Mouse (Mus musculus): ENCODE measurements at regions not wholly inside any gene's neighbourhood (a gene's known extent, or its start where the extent isn't known, plus 50 kb on each side); places are given as distances from the start of the nearest gene placed in this dataset.

DNA sequence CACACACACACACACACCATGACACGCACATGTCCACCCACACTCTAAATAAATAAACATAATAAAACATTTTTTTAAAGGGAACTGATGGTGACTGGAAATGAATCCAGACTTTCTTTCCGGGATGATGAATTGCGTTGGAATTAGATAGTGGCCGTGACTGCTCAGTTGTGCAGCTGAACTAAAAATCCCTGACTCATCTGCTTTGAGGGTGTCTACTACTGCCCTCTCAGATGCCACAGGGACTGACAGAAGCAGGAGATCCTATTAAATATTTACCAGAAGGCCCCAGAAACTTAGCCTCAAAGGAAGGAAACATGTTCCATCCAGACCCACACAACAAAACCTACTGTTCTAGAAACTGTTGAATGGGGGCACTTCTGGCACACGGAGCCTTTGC, 65.7 kb downstream of the Polr2m start:
- no peak for DNase-seq (ENCODE audit: low read depth, low spot score)

DNA sequence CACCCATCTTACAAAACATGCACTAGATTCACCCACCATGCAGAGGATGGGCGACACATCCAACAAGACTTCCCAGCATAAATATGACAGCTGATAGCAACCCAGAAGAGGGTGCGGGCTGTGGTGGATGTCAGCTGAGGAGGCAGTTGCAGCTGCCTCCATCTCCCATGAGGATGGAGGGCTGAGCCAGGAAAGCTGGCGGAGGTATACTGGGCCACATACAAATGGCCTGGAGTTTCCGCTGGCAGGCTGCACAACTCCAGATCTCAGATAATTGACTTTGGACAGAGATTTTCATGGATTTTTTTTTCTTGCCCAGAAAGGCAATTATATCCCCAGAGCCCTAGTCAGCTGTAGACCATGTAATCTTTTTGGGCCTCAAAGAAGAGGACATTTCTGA, 67.2 kb downstream of the Polr2m start:
- DNase-seq (ENCODE audit: low read depth, low spot score), result no peak

DNA sequence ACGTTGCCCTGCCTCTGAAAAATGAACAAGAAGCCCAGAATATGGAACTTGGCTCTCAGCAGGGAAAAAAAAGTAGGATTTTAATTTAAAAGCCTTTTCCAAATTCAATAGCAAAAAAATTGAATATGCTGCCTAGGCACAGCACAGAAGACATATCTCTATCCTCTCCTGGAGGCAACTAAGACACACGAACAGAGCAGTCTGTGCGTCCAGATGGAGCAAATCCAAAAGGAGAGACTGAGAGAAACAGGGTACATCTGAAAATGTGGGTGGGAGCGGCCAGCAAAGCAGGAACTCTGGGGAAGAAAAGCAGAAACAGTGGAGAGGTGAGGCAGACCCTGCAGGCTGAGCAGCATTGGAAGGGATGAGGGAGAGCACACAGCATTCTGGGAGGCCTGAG, 68.5 kb downstream of the Polr2m start:
- DNase-seq (ENCODE audit: low read depth, low spot score), result no peak

DNA sequence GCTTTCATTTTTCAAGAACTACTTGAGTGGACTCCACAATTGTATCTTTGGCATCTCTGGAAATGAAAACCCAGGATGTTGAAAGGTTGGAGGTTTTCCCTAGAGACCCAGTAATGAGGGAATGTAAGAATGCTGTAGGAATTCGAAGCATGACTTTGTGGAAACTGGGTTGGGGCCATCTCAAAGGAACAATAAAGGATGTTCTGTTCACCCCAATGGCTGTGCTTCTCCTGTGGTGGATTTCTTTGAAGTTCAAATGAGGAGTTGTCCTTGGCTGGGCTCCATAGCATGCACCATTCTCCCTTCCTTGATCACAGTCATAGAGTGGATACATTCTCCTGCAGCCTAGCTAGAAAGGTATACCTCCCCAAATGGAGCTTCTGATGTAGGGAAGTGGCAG, 74.6 kb downstream of the Polr2m start:
- DNase-seq (ENCODE audit: low read depth, low spot score), result no peak

DNA sequence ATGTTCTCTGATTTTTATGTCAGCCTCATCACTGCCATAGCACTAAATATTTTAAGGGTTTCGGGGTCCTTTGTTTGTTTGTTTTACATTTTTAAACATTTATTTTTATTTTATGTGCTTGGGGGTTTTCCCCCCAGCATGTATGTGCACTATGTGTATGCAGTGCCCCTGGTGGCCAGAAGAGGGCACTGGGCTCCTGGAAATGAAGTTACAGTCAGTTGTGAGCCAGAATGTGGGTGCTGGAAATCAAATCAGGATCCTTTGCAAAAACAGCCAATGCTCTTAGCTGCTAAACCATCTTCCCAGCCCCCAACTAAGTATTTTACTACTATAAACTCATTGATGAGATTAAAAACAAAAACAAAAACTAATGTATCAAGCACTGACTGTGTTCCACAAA, 75.8 kb downstream of the Polr2m start:
- DNase-seq (ENCODE audit: low read depth, low spot score), result no peak

DNA sequence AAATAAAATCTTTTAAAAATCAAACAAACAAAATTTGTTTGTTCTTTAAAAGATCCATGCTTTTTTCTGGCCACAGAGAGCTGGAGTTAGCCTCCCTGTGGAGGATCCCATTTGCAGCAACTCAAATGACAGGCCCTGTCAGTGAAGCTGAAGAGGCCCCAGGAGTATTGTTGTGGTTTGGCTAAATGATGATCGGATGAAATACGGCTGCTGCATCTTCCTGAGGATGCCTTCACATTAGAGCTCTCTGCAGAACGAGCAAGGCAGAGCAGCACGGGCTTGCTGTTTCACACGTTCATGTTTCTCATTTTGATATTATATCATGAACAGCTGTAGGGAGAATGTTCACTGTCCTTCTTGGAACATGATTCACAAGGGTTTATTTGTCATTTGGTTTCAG, 76.8 kb downstream of the Polr2m start:
- no peak for DNase-seq (ENCODE audit: low read depth, low spot score)

DNA sequence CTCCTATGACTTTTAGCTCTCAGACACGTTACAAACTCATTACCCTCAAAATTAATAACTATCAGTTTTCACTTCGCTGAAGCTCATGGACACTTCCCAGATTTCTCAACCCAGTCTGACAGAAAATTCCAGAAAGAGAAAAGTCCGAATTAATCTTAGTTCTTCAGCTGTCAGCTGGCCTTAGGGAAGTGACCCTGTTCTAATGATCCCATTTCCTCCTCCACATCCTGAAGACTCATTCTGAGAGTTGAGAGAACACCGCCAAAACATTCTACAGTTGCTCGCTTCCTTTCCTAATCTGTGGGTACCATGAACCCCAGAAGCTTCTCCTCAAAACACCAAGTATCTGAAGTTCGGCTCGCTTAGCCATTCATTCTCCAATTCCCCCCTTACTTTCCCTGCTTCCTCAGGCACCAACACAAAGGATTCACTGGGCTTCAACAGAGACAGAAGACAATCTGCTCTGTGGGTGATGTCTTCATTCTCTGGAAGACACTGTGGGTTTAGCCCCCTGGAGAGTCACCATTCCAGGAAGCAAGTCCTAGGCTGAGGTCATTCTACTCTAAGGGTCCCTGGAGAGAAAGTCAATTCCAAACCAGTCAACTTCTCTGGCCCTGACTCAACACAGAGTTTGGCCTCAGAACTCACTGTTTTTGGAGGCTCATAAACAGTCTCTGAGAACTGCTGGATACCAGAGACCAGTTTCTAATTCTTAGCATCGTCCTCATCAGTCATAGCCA, 81.2 kb downstream of the Polr2m start:
- DNase-seq (ENCODE audit: low read depth, low spot score), result no peak

DNA sequence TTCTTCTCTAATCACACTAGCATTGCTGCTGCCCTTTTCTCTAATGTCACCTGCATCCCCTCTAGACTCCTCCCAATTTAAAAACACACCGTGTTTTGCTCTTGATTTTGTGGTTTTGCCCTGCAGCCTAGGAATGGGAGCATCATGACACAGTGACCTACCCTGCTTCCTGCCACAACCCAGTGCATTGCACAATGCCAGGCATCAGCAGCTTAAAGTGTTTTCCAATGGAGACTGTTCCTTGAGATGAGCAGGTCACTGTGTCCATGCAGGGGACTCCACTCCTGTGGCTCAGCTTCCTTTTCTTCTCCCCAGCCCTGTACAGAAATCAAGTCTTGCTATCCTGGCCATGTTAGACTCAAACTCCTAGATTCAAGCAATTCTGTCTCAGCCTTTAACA, 84.1 kb downstream of the Polr2m start:
- no peak for DNase-seq (ENCODE audit: low read depth, low spot score)

DNA sequence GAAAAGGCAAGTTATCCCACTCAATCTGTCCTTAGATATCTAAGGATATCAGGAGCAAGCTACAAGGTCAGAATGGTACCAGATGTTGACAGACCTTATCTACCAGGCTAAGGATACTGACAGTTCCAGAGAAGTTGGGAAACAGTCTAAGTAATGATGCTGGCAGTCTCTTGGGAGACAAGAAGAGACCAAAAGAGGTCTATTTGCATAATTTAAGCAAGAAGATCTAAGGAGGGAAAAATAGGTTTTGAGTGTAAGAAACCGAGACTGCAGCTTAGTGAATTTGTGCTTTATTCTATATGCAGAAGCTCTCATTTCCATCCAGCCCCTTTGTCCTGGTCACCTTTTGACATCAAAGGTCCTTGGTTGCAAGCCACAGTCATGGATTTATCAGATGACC, 86.4 kb downstream of the Polr2m start:
- DNase-seq (ENCODE audit: low read depth, low spot score), result no peak

DNA sequence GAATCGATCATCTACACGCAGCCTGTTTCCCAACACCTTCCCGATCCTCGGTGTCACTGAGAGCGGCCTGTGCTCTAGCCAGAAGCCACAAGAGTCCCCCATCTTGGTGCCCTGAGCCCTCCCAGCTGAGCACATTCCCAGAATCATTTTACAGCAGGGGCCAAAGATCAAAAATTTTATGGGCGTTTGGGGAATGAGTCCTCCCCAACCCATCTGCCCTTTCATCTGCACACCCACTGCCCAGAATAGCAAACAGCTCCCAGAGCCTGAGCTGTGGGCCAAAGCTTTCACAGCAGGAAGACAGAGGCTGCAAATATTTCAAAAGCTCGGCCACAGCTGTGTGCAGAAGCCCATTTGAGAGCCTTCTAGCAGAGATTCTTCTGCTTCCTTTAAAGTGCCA, 89.0 kb downstream of the Polr2m start:
- no peak for DNase-seq (ENCODE audit: low read depth, low spot score)

DNA sequence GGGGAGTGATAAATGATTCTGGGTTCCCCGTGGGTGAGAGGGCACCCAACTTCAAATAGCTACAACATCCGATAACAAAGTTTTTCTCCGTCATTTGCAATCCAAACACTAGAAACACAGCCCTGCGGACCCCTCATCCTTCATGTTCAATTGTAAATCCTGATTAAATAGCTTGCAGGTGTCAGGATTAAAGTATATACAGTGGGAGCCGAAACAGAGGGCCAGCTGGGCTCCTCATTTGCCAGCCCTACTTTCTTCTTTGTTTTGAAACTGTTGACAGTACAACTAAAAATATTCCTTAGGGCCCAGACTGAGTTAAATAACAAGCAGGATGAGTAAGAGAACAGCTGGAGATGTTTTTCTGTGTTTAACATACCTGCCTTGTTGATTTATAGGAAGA, 95.5 kb downstream of the Polr2m start:
- DNase-seq (ENCODE audit: low read depth, low spot score), result no peak

DNA sequence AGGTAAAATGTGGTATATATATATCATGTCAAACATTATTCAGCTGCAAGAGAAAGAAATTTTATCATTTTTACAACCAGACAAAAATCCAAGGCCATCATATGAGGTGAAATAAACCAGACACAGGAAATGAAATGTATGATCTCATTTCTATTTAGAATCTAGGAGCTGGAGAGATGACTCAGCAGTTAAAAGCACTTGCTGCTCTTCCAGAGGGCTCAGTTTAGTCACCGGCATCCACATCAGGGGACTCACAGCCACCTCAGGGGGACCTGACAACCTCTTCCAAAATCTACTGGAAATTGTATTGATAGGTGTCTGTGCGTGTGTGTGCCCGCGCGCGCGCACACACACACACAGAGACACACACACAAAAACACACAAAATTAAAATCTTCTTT, 98.3 kb downstream of the Polr2m start:
- DNase-seq (ENCODE audit: low read depth, low spot score), result no peak

DNA sequence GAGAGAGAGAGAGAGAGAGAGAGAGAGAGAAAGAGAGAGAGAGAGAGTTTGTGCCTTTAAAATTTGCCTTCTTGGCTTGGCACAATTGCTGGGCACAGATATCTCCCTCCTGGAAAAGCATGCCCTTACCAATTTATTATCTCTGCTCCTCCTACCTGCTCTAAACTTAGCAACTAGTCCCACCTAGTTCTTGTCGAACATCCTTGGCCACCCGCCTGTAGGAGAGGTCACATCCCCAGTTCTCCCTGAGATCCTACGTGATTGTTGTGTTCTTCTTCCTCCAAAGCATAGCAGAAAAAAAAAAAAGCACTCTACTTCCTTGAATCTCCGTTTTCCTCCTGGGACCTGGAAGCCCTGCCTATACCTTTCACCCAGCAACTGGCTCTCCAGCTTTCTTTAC, 101.8 kb downstream of the Polr2m start:
- no peak for DNase-seq (ENCODE audit: low read depth, low spot score)

DNA sequence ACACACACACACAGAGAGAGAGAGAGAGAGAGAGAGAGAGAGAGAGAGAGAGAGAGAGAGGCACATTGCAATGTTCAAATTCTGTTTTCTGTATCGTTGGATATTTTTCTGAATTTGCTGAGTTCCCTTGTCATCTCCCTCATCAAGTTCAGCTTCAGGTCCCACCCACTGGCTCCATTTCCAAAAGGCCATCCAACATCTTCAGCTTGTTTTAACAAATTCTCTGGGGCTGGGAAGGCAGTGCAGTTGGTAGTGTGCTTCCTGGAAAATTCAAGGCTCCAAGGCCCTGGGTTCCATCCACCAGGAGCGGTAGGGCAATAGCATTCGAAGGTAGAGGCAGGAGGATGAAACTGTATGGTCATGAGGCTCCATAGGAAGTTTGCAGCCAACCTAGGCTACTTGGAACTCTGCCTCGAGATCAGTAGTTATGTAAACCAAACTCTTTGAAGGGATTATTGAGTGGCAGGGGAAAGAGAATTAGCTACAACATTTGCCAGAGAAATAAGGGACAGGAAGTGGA, 105.9 kb downstream of the Polr2m start:
- DNase-seq (ENCODE audit: low read depth, low spot score), result no peak

DNA sequence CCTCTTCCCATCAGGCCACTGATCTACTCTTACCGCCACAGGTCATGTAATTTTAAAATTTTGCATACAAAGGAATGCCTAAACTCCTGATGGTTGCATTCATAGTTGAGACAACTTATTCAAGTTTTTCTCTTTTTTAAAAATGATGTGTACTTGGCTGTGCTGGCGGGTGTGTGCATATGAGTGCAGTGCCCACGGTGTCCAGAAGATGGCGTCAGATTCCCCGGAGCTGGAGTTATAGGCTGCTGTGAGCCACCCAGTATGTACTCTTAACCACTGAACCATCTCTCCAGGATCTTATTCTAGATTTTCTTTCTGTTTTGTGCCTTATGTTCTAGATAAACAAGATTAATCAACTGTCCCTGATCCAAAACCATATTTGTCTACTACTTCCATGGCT, 116.0 kb downstream of the Polr2m start:
- DNase-seq (ENCODE audit: low read depth, low spot score), result no peak

DNA sequence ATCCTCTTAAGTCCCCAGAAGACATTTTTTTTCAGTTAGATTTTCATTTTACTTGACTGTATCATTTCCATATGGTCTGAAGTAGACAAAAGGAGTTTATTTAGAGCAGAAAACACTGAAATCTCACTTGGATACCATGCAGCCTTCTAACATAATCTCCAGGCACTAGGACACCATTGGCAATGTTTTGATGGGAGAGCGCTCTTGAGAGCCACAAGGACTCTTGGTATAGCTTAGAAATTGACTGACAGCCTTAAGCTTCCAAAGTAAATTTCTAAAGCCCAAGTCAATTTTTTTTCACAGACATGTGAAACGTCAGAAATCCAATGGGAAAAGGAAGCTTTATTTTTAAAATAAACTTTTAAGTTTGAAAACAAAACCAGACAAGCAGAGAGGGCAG, 116.5 kb downstream of the Polr2m start:
- DNase-seq (ENCODE audit: low read depth, low spot score), result no peak

DNA sequence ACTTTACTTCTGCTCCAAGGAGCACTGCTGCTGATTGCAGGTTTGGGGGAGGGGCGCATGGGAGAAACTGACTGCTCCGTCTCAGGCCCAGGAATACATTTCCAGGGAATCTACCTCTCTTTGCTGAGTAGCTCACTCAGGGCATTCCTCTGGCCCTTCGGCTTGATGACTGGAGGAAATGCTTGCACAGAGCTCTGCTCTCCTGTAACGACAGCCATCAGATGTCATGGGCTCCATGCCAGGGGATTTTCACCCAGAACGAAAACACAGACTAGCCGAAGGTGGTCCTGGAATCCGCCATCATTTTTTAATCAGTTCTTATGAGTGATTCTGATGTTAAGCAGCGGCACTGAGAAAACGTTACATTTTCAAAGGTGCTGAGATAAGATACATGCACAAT, 119.2 kb downstream of the Polr2m start:
- DNase-seq (ENCODE audit: low read depth, low spot score), result no peak

DNA sequence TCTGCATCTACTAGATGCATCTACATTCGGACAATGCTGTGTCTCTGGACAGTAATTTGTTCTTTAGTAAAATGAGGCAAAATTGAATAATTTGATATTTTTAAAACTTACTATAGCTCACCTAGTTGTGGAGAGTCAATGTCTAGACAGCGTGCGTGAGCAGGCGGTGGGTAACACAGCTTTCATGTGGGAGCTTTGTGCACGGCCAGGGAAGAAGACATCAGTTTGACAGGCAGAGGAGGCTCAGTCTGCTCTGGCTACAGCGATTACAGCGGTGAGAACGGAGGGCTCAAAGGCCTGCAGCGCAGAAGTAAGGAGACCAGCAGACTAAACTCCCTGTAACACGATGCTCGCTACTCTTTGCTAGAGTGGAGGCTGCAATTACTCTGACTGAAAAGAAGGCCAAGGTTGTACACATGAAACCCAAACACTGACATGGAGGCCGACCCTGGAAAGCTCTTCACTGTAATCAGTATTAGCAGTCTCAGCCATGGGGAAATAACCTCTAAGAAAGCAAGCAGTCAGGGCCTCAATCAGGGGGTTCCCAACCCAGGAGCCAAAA, 120.5 kb downstream of the Polr2m start:
- DNase-seq (ENCODE audit: low read depth, low spot score), result no peak

DNA sequence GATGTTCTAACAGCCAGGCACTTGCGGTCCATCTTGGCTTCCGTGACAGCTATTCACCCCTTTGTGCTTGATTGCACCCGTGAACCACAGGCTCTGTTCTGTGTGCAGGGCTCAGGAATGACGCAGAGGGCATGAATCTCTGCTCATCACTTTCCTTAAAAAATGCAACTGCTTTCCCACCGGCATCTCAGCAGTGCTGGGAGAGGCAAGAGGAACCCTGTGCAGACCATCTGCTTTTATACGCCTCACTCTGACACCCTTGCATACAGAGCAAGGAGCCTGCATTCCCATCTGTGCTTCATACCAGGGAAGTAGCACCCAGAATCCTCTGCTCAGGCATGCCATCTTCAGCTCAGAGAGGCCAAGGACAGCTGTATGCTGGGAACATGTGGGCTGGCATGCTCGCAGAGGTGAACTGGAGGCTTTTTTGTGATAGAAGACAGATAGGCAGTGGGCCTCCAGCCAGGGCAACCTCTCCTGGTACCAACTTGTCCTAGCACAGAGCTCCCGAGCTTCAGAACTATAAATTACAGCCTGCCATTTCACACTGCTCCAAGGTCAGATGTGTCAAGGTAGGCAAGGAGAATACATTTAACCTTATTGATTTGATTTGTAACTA, 121.6 kb downstream of the Polr2m start:
- DNase-seq (ENCODE audit: low read depth, low spot score), result no peak

DNA sequence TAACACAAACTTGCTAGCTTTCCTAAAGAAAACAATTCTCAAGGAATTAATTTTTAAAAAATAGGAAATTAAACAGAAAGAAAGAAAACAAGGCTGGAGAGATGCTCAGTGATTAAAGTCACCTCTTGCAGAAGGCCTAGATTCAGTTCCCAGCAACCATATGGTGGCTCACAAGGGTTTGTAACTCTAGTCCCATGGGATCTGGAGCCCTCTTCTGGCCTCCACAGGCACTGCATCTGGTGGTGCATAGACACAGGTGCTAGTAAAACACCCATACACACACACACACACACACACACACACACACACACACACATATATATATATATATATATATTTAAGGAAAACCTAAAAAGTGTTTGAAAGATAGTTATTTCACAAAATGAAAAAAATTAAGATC, 123.3 kb downstream of the Polr2m start:
- DNase-seq (ENCODE audit: low read depth, low spot score), result peak; percentile 21

DNA sequence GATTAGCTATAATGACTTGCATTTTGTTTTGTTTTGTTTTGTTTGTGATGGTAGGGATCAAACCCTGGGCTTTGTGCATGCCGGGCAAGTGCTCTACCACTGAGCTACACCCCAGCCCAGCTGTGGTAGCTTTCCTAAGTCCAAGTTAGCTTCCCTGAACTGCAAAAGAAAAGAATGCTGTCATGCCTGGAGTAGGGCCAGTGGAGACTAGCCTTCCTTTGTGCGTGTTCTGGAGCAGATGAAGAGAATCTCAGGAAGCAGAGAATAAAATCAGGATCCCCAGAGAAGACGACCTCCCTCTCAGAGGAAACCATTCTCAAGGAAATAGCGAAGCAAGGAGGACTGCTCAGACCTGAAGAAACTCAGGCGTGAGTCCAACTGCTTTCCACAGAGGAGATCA, 123.8 kb downstream of the Polr2m start:
- no peak for DNase-seq (ENCODE audit: low read depth, low spot score)

DNA sequence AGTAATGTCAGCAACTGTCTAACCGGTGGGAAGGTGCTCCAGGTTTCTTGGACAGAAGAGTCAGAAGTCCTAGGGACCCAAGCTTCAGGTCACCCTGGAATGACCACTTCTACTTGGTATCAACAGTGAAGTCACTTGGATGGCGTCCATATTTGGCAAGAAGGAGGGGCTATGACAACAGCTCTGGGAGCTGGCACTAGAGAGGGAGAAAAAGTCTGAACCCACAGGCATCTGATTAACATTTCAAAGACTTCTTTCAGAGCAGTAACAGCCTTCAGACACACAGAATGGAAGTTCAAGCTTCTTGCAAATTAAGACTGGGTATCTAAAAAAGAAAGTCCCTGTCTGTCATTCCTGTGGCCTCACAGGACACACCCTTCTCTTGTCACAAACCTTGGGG, 124.4 kb downstream of the Polr2m start:
- no peak for DNase-seq (ENCODE audit: low read depth, low spot score)

DNA sequence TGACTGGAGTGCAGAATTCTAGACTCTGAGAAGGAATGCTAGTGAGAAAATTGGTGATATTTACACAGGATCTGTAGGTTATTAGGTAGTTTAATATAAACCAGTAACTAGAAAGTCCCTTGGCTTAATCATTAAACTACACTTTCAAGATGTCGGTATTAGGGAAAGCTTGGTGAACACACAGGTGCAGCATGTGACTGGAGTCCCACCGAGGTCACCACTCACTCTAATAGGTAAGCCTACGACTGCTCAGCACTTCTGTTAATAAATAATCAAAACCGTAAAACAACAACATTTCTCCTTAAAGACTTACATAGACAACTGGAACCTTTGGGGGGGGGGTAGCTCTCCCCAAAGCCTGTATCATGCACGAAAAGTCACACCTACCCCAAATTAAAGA, 125.1 kb downstream of the Polr2m start:
- DNase-seq (ENCODE audit: low read depth, low spot score), result no peak
